Mouse (Mus musculus) embryonic facial prominence, embryonic 15.5 days (tissue): Measurements from ENCODE around the gene Sec11a. TPM values are rescaled to one million over a fixed set of nuclear protein-coding genes. Genes with fewer than 3 reads are reported as not detected.

Source experiments
- ATAC-seq: fragments of 200-750 bp; cut with Nextera tagmentation; 2 replicates; pipeline ENCODE4 v1.8.0; 2017; ENCODE audit warnings: low read depth, moderate TSS enrichment; ENCODE audit not compliant: insufficient number of reproducible peaks, low FRiP score, low TSS enrichment
- H3K27ac ChIP-seq: fragments of 300-500 bp; sonication (generic); replicated peaks from 2 replicates; pipeline ENCODE4 v1.5.1; 2015; ENCODE audit warnings: mild to moderate bottlenecking, inconsistent platforms
- H3K27me3 ChIP-seq: fragments of 300-500 bp; sonication (generic); 2 replicates; pipeline ENCODE4 v1.6.1; 2015; ENCODE audit warnings: inconsistent platforms
- H3K36me3 ChIP-seq: fragments of 300-500 bp; sonication (generic); 2 replicates; pipeline ENCODE4 v1.6.1; 2015; ENCODE audit warnings: mild to moderate bottlenecking, inconsistent platforms
- H3K4me1 ChIP-seq: fragments of 300-500 bp; sonication (generic); 2 replicates; pipeline ENCODE4 v1.6.1; 2015; ENCODE audit warnings: inconsistent platforms
- H3K4me2 ChIP-seq: fragments of 300-500 bp; sonication (generic); replicated peaks from 2 replicates; pipeline ENCODE4 v1.6.1; 2015; ENCODE audit warnings: mild to moderate bottlenecking, inconsistent platforms
- H3K4me3 ChIP-seq: fragments of 300-500 bp; sonication (generic); replicated peaks from 2 replicates; pipeline ENCODE4 v1.5.1; 2015; ENCODE audit warnings: mild to moderate bottlenecking, inconsistent platforms
- H3K9ac ChIP-seq: fragments of 300-500 bp; sonication (generic); 2 replicates; pipeline ENCODE4 v1.6.1; 2015; ENCODE audit warnings: inconsistent platforms
- H3K9me3 ChIP-seq: fragments of 300-500 bp; sonication (generic); replicated peaks from 2 replicates; pipeline ENCODE4 v1.6.1; 2016; ENCODE audit warnings: inconsistent platforms
- WGBS: fragments of 180-500 bp; shearing (Covaris S2); methylation state at CpG from one replicate; pipeline ENCODE4 v1.1.7; 2015; 5-methylcytosine and 5-hydroxymethylcytosine counted together
- polyA plus RNA-seq: library from polyadenylated mRNA; unstranded; fragments of >200 nt; fragmentation: Nextera tagmentation; extraction: Ambion mirVana; gene quantifications from 2 replicates; pipeline ENCODE4 v1.2.1, GENCODE M21; 2015

Sec11a gene
- polyA plus RNA-seq, 1 experiment from 2014 or later, result 205 TPM

DNA sequence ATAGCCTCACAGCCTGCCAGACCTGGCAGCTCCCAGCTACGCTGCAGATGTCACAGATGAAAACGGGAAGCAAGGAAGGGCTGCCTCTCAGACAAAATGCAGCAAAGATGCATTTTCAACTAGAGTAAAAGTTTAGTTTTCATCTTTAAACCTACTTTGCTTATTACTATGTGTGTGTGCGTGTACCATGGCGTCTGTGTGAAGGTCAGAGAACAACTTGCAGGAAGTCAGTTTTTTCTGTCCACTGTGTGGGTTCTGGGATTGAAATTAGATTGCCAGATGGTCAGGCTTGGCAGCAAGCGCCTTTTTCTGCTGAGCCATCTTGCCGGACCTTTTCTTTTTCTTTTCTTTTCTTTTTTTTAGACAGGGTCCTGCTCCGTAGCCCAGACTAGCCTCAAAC lies 53.4 kb downstream of the Sec11a start:
- 76% methylated on average over 7 of the region's 7 CpGs for WGBS
- no peak overlapping the region for H3K4me3 ChIP-seq
- no peak overlapping the region for H3K9ac ChIP-seq
- H3K4me2 ChIP-seq, result no peak overlapping the region
- no peak overlapping the region for H3K27ac ChIP-seq
- H3K9me3 ChIP-seq, result no peaks in the 10 kb centered on the region
- ATAC-seq, result no peak
- H3K4me1 ChIP-seq, result peaks cover 8% of the 10 kb centered on the region
- H3K36me3 ChIP-seq, result peaks cover 73% of the 10 kb centered on the region
- no peaks in the 10 kb centered on the region for H3K27me3 ChIP-seq

DNA sequence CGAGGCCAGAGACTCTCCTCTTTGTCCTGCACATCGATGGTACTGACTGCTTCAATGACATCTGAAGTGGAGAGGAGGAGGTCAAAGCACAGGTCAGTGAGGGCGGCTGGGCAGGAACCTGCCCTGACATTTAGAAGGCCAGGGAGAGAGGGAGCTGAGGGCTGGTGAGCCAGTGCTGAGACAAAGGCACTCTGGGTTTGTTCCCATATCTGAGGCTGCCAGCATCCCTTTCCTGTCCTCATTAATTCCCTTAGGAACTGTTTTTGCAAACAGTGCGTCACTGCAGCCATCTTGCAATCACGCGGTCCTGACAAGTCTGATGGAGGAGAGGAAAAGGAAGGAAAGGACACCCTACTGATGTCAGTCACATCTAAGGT lies 53.8 kb downstream of the Sec11a start:
- no peak overlapping the region for H3K27ac ChIP-seq
- H3K4me2 ChIP-seq, result no peak overlapping the region
- peaks cover 73% of the 10 kb centered on the region for H3K36me3 ChIP-seq
- peaks cover 12% of the 10 kb centered on the region for H3K4me1 ChIP-seq
- H3K9ac ChIP-seq, result no peak overlapping the region
- 78% methylated on average over 6 of the region's 6 CpGs for WGBS
- no peak for ATAC-seq
- H3K9me3 ChIP-seq, result no peaks in the 10 kb centered on the region
- no peak overlapping the region for H3K4me3 ChIP-seq
- no peaks in the 10 kb centered on the region for H3K27me3 ChIP-seq

DNA sequence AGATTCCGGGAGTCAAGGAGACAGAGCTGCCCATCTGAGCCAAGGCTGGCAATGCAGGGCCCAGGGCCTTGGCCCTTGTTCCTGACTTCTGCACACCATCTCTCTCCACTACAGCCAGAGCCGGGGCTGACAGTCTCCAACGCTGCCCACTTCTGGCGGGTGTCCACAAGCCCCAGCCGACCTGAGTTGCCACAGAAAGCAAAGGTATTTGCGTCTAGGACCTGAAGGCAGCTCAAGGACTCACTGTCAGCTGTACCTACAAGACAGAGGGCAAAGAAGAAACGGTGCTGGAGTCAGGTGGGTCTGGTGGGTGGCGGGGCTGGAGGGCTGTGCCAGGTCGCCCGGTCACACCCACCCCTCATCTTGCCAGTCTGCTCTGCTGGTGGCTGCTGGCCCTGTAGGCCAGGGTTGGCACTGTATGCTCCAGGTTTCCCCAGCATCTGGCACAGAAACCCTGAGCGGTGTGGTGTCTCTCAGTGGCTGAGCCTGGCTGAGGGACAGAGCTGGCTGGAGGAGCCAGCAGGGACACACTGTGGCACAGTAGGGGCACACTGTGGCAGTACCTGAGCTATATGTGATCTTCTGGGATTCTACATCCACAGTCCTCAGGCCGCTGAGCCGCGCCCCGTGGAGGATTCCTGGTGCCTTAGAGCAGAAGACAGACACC lies 54.4 kb downstream of the Sec11a start:
- Histone ChIP-seq H3K4me1 (peaks cover 15% of the 10 kb centered on the region), H3K4me3 (no peak overlapping the region), H3K27ac (no peak overlapping the region), H3K27me3 (no peaks in the 10 kb centered on the region), H3K9ac (no peak overlapping the region), H3K4me2 (no peak overlapping the region), H3K9me3 (no peaks in the 10 kb centered on the region), H3K36me3 (peaks cover 70% of the 10 kb centered on the region)
- 93% methylated on average over 15 of the region's 15 CpGs for WGBS
- ATAC-seq, result no peak

DNA sequence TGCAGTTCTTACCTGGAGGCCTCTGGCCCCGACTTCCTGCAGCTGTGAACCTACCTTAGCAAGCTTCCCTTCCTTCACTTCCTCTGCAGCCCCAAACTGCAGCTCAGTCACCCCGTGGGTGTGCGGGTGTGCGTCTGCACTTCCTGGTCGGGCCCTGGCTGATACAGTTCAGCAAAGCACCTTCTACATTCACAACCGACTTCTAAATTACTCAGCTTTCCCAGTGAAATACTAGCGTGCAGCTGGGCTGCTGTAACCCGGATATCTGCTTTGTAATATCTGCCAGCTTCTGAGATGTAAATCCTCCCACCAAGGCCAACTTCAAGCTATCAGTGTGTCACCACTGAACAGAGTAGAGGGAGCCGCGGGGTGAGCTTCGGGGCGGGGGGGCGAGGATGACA lies 57.7 kb downstream of the Sec11a start:
- Histone ChIP-seq H3K9me3 (no peaks in the 10 kb centered on the region), H3K9ac (no peak overlapping the region), H3K4me1 (peaks cover 15% of the 10 kb centered on the region), H3K4me2 (no peak overlapping the region), H3K27me3 (no peaks in the 10 kb centered on the region), H3K36me3 (peaks cover 39% of the 10 kb centered on the region), H3K4me3 (no peak overlapping the region), H3K27ac (peak overlapping the region; percentile 86)
- no peak for ATAC-seq
- WGBS, result 67% methylated on average over 13 of the region's 13 CpGs

DNA sequence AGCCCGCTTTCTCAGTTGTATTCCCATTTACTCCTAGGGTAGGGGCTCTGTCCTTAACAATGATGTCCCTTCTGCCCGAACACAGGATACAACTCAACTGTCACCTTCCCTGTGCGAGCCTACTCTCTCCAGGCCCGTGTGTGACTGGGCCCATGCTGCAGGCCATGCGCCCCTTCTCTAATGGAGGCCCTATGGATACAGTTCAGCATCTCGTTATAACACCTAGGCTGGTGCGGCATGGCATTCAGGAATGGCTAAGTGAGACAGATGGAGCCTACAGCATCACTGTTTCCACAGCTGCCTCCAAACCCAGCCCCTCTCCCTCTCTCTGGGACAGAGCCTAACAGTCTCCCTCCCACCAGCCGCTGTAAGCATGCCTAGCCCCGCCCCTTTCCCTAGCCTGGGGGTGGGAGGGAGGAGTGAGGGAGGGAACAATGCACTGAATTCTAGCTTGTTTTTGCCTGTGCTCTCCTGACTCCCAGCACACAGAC lies 58.5 kb downstream of the Sec11a start:
- no peak overlapping the region for H3K9ac ChIP-seq
- peak; percentile 89 for ATAC-seq
- H3K36me3 ChIP-seq, result peaks cover 32% of the 10 kb centered on the region
- H3K4me2 ChIP-seq, result peak overlapping the region; percentile 12; the same call in 1 of the 2 replicates
- no peaks in the 10 kb centered on the region for H3K9me3 ChIP-seq
- 30% methylated on average over 9 of the region's 9 CpGs for WGBS
- no peaks in the 10 kb centered on the region for H3K27me3 ChIP-seq
- H3K27ac ChIP-seq, result peak overlapping the region; percentile 86
- no peak overlapping the region for H3K4me3 ChIP-seq
- H3K4me1 ChIP-seq, result peaks cover 15% of the 10 kb centered on the region

DNA sequence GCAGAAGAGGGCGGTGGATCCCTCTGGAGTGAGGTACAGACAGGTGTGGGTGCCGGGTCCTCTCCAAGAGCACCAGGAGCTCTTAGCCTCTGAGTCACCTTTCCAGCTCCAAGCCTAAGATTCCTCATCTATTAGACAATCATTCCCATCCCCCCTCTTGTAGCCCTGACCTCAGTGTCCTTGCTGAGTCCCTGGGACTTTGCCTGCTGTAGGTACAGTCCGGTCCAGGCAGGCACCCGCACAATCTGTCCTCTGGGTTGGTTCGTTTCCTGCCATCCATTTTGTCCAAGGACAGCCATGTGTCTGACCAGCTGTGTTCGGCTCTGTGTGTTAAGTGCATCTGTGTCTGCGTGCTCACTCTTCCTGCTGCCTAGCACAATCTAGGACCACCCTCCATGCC lies 59.0 kb downstream of the Sec11a start:
- H3K36me3 ChIP-seq, result peaks cover 28% of the 10 kb centered on the region
- 80% methylated on average over 7 of the region's 7 CpGs for WGBS
- no peak overlapping the region for H3K4me2 ChIP-seq
- 0 out of 2 replicates have a peak, but pooled peaks have one; percentile 5 for ATAC-seq
- no peaks in the 10 kb centered on the region for H3K27me3 ChIP-seq
- H3K4me1 ChIP-seq, result peaks cover 15% of the 10 kb centered on the region
- no peaks in the 10 kb centered on the region for H3K9me3 ChIP-seq
- H3K9ac ChIP-seq, result no peak overlapping the region
- H3K4me3 ChIP-seq, result no peak overlapping the region
- H3K27ac ChIP-seq, result peak overlapping the region; percentile 86

DNA sequence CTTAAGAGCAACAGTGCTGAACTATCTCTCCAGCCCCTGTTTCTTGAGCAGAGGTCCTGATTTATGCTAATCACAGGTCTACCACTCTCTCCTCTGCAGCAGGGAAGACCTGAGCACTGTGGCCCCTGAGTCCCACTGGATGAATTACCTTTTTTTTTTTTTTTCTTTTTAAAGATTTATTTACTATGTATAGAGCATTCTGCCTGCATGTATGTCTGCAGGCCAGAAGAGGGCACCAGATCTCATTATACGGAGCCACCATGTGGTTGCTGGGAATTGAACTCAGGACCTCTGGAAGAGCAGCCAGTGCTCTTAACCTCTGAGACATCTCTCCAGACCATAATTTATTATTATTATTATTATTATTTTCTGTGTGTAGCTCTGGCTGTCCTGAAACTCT lies 61.9 kb downstream of the Sec11a start:
- H3K27me3 ChIP-seq, result no peaks in the 10 kb centered on the region
- no peak for ATAC-seq
- no peak overlapping the region for H3K9ac ChIP-seq
- no peak overlapping the region for H3K4me2 ChIP-seq
- H3K4me1 ChIP-seq, result peaks cover 22% of the 10 kb centered on the region
- no peaks in the 10 kb centered on the region for H3K9me3 ChIP-seq
- 0 out of 2 replicates have a peak, but pooled peaks cover under 1% of the 10 kb centered on the region for H3K36me3 ChIP-seq
- 13% methylated on average over 1 of the region's 1 CpGs for WGBS
- H3K27ac ChIP-seq, result no peak overlapping the region
- H3K4me3 ChIP-seq, result no peak overlapping the region

DNA sequence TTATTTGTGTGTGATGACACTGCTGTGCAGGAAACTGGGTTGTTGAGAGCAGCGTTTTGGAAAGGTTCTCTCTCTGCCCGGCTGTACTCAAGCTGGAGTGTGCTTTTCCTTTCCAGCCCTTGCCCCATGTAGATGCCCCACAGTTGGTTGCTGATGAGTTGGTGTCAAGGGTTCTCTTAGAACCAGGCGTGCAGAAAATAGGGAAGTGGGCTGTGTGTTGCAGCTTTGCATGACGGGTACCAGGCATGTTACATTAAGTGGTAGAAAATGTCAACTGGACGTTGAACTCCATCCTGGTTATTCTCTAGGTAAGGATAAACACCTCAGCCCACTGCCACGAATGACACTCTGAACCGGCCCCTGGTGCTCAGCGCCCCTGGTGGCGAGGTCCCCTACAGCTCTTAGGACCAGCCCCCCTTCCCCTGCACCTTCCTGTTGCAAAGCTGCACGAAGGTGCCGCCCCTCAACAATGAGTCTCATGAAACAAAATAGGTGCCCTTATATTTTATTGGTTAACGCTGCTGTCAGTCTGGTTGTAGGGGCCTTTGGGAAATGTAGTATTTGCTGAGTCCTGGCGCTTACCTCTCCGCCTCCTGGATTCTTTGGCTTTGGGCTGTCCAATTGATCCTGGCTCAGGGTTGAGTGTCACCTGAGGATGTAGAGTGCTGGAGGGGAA lies 64.6 kb downstream of the Sec11a start:
- 20% methylated on average over 14 of the region's 14 CpGs for WGBS
- Histone ChIP-seq H3K4me1 (0 out of 2 replicates have a peak, but pooled peaks cover 8% of the 10 kb centered on the region), H3K27me3 (no peaks in the 10 kb centered on the region), H3K27ac (no peak overlapping the region), H3K9ac (no peak overlapping the region), H3K4me2 (peak overlapping the region; percentile 48), H3K4me3 (peak overlapping the region; percentile 28), H3K9me3 (no peaks in the 10 kb centered on the region), H3K36me3 (peaks cover 3% of the 10 kb centered on the region; the same call in 1 of the 2 replicates)
- ATAC-seq, result peak; percentile 88

DNA sequence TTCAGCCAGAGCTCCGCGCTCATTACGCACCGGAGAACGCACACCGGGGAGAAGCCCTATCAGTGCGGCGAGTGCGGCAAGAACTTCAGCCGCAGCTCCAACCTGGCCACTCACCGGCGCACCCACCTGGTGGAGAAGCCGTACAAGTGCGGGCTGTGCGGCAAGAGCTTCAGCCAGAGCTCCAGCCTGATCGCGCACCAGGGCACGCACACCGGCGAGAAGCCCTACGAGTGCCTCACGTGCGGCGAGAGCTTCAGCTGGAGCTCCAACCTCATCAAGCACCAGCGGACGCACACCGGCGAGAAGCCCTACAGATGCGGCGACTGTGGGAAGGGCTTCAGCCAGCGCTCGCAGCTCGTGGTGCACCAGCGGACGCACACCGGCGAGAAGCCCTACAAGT lies 71.9 kb downstream of the Sec11a start:
- no peak overlapping the region for H3K9ac ChIP-seq
- peaks cover 59% of the 10 kb centered on the region for H3K36me3 ChIP-seq
- H3K9me3 ChIP-seq, result no peaks in the 10 kb centered on the region
- ATAC-seq, result no peak; the same call in 1 of the 2 replicates
- H3K4me3 ChIP-seq, result no peak overlapping the region
- no peak overlapping the region for H3K27ac ChIP-seq
- no peaks in the 10 kb centered on the region for H3K27me3 ChIP-seq
- H3K4me2 ChIP-seq, result no peak overlapping the region
- no peaks in the 10 kb centered on the region for H3K4me1 ChIP-seq
- WGBS, result 48% methylated on average over 37 of the region's 37 CpGs

DNA sequence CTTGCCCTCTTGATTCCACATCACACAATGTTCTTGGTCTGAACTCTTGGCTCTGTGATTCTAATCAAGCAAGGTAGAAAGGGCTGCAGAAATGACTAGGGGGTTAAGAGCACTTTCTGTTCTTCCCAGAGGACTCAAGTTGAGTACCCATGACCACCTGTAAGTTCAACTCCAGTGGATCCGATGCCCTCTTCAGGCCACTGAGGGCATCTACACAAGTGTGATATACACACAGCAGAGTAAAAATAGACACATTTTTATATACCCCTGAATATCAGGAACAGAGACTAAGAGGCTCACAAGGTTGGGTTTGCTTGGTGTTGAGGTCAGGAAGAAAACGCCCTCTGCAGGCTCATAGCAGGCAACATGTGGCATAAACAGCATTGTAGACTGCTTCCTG lies 73.9 kb downstream of the Sec11a start:
- Histone ChIP-seq H3K9me3 (no peaks in the 10 kb centered on the region), H3K27me3 (no peaks in the 10 kb centered on the region), H3K4me1 (no peaks in the 10 kb centered on the region), H3K36me3 (peaks cover 78% of the 10 kb centered on the region), H3K27ac (no peak overlapping the region), H3K4me2 (no peak overlapping the region), H3K4me3 (no peak overlapping the region), H3K9ac (no peak overlapping the region)
- 90% methylated on average over 2 of the region's 2 CpGs for WGBS
- ATAC-seq, result no peak

DNA sequence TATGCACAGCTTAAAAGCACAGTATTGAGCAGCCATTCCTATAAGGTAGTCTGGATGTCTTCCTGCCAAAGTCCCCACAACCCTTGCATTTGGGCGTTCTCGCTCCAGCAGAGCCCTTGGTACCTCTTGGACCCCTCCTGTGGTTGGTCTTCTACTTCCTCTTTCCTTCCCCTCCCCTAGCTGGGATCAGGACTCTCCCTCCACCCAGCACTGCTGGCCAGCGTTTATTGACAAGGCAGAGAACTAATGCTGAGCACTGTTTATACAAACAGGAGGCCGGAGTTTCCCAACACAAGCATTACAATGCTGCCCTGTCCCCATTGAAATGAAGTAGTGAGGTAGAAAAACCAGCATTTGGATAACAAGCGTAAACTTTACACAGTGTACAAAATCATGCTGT lies 74.5 kb downstream of the Sec11a start:
- WGBS, result 89% methylated on average over 5 of the region's 5 CpGs
- Histone ChIP-seq H3K27ac (no peak overlapping the region), H3K36me3 (peaks cover 76% of the 10 kb centered on the region), H3K4me1 (no peaks in the 10 kb centered on the region), H3K27me3 (no peaks in the 10 kb centered on the region), H3K9me3 (no peaks in the 10 kb centered on the region), H3K4me3 (no peak overlapping the region), H3K9ac (no peak overlapping the region), H3K4me2 (no peak overlapping the region)
- no peak for ATAC-seq
